Mouse (Mus musculus) MEL (cell line): ENCODE data around the gene Inmt. TPM values are rescaled to one million over a fixed set of nuclear protein-coding genes. Genes with fewer than 3 reads are reported as not detected.
A peak's percentile ranks its signal among the peaks of the same experiment; 100 is the strongest.

Experiments used
- DNase-seq: peaks from one replicate; pipeline ENCODE4 v3.0.0; 2011; ENCODE audit warnings: low read depth, low spot score
- H3K27ac ChIP-seq: 2 replicates; pipeline ENCODE4 v1.5.1; 2012; ENCODE audit warnings: low read depth, mild to moderate bottlenecking, control low read depth, low read length, moderate library complexity; ENCODE audit not compliant: control insufficient read depth
- H3K27me3 ChIP-seq, 2 experiments: fragments of 150-350 bp in 1 of 2; sonication (generic) in 1 of 2; 2 replicates each; pipeline ENCODE4 v1.6.1; 2012; ENCODE audit warnings: low read length in 2 of 2, mild to moderate bottlenecking in 2 of 2, improper control_type of control experiment in 1 of 2, moderate library complexity in 1 of 2; ENCODE audit not compliant: insufficient read depth in 2 of 2, control insufficient read depth in 1 of 2
- H3K36me3 ChIP-seq, 2 experiments: 2 replicates each; pipeline ENCODE4 v1.6.1; 2012 to 2014; ENCODE audit warnings: low read length in 2 of 2, improper control_type of control experiment in 1 of 2, inconsistent platforms in 1 of 2, mild to moderate bottlenecking in 1 of 2; ENCODE audit not compliant: insufficient read depth in 2 of 2, control insufficient read depth in 1 of 2
- H3K4me1 ChIP-seq, 2 experiments: fragments of 150-350 bp in 1 of 2; sonication (generic) in 1 of 2; 2 replicates each; pipeline ENCODE4 v1.6.1; 2012; ENCODE audit warnings: low read length in 2 of 2, improper control_type of control experiment in 1 of 2, mild to moderate bottlenecking in 1 of 2; ENCODE audit not compliant: insufficient read depth in 2 of 2, control insufficient read depth in 1 of 2
- H3K4me3 ChIP-seq, 2 experiments: fragments of 150-350 bp in 1 of 2; sonication (generic) in 1 of 2; 2 replicates each; pipeline ENCODE4 v1.5.1; 2012; ENCODE audit warnings: low read depth in 2 of 2, low read length in 2 of 2, mild to moderate bottlenecking in 2 of 2, moderate library complexity in 2 of 2, control low read depth in 1 of 2, improper control_type of control experiment in 1 of 2; ENCODE audit not compliant: control insufficient read depth in 1 of 2, insufficient read depth in 1 of 2
- H3K79me2 ChIP-seq: 2 replicates; pipeline ENCODE4 v1.6.1; 2012; ENCODE audit warnings: mild to moderate bottlenecking, low read length, moderate library complexity; ENCODE audit not compliant: control insufficient read depth, poor library complexity, insufficient read depth
- H3K9ac ChIP-seq: 2 replicates; pipeline ENCODE4 v1.6.1; 2012; ENCODE audit warnings: low read depth, mild to moderate bottlenecking, control low read depth, low read length, moderate library complexity; ENCODE audit not compliant: control insufficient read depth, poor library complexity, severe bottlenecking
- H3K9me3 ChIP-seq: fragments of 150-350 bp; sonication (generic); replicated peaks from 2 replicates; pipeline ENCODE4 v1.6.1; 2012; ENCODE audit warnings: mild to moderate bottlenecking, low read length, improper control_type of control experiment, moderate library complexity; ENCODE audit not compliant: insufficient read depth
- BHLHE40 ChIP-seq: IDR thresholded peaks from 2 replicates; pipeline ENCODE4 v1.6.1; 2012; ENCODE audit warnings: low read depth, mild to moderate bottlenecking, inconsistent platforms, low read length, improper control_type of control experiment, borderline replicate concordance
- CTCF ChIP-seq, 3 experiments: IDR thresholded peaks in 2 of 3; conservative IDR thresholded peaks in 1 of 3; 2 replicates each; pipeline ENCODE4 v1.5.1; 2011 to 2012; ENCODE audit warnings: low read length in 3 of 3, low read depth in 2 of 3, mild to moderate bottlenecking in 2 of 3, improper control_type of control experiment in 1 of 3, inconsistent platforms in 1 of 3, mixed read lengths in 1 of 3, moderate library complexity in 1 of 3; ENCODE audit not compliant: control insufficient read depth in 1 of 3, insufficient read depth in 1 of 3, poor library complexity in 1 of 3, severe bottlenecking in 1 of 3
- E2F4 ChIP-seq: IDR thresholded peaks from 2 replicates; pipeline ENCODE4 v1.6.1; 2011; ENCODE audit warnings: low read depth, low read length, improper control_type of control experiment, borderline replicate concordance
- ELF1 ChIP-seq: IDR thresholded peaks from 2 replicates; pipeline ENCODE4 v1.6.1; 2014; ENCODE audit warnings: low read depth, mild to moderate bottlenecking, inconsistent platforms, low read length, improper control_type of control experiment, moderate library complexity
- JUND ChIP-seq: IDR thresholded peaks from 2 replicates; pipeline ENCODE4 v1.6.1; 2011; ENCODE audit warnings: low read depth, mild to moderate bottlenecking, improper control_type of control experiment, low read length
- MAFK ChIP-seq: IDR thresholded peaks from 2 replicates; pipeline ENCODE4 v1.6.1; 2011; ENCODE audit warnings: low read depth, mild to moderate bottlenecking, low read length, improper control_type of control experiment, borderline replicate concordance
- MAX ChIP-seq: IDR thresholded peaks from 2 replicates; pipeline ENCODE4 v1.6.1; 2011; ENCODE audit warnings: low read length, improper control_type of control experiment
- MEF2A ChIP-seq: IDR thresholded peaks from 2 replicates; pipeline ENCODE4 v1.6.1; 2014; ENCODE audit warnings: low read depth, mild to moderate bottlenecking, inconsistent platforms, low read length, improper control_type of control experiment; ENCODE audit not compliant: poor library complexity, insufficient replicate concordance, severe bottlenecking; ENCODE audit errors: extremely low read depth
- MYC ChIP-seq: IDR thresholded peaks from 2 replicates; pipeline ENCODE4 v1.6.1; 2011; ENCODE audit warnings: low read depth, mild to moderate bottlenecking, low read length, improper control_type of control experiment, moderate library complexity
- NELFE ChIP-seq: IDR thresholded peaks from 2 replicates; pipeline ENCODE4 v1.6.1; 2011; ENCODE audit warnings: low read depth, low read length, improper control_type of control experiment
- POLR2A ChIP-seq, 2 experiments: IDR thresholded peaks; 2 replicates each; pipeline ENCODE4 v1.6.1; 2011 to 2012; ENCODE audit warnings: low read length in 2 of 2, mild to moderate bottlenecking in 2 of 2, control low read depth in 1 of 2, improper control_type of control experiment in 1 of 2, low read depth in 1 of 2, moderate library complexity in 1 of 2; ENCODE audit not compliant: control insufficient read depth in 1 of 2, insufficient read depth in 1 of 2, poor library complexity in 1 of 2
- POLR2AphosphoS5 ChIP-seq: IDR thresholded peaks from 2 replicates; pipeline ENCODE4 v1.6.1; 2012; ENCODE audit warnings: low read depth, borderline replicate concordance, mild to moderate bottlenecking, inconsistent platforms, low read length, moderate library complexity, mixed read lengths
- RCOR1 ChIP-seq: IDR thresholded peaks from 2 replicates; pipeline ENCODE4 v1.6.1; 2012; ENCODE audit warnings: low read depth, mild to moderate bottlenecking, inconsistent platforms, low read length, improper control_type of control experiment
- SIN3A ChIP-seq: IDR thresholded peaks from 2 replicates; pipeline ENCODE4 v1.6.1; 2012; ENCODE audit warnings: low read length, improper control_type of control experiment, inconsistent platforms
- SMC3 ChIP-seq: IDR thresholded peaks from 2 replicates; pipeline ENCODE4 v1.6.1; 2011; ENCODE audit warnings: low read depth, low read length, improper control_type of control experiment
- TBP ChIP-seq: IDR thresholded peaks from 2 replicates; pipeline ENCODE4 v1.8.0; 2011; ENCODE audit warnings: low read depth, low read length, improper control_type of control experiment
- UBTF ChIP-seq: IDR thresholded peaks from 2 replicates; pipeline ENCODE4 v1.6.1; 2012; ENCODE audit warnings: low read depth, mild to moderate bottlenecking, inconsistent platforms, low read length, improper control_type of control experiment, moderate library complexity, borderline replicate concordance; ENCODE audit not compliant: insufficient read depth
- USF1 ChIP-seq: IDR thresholded peaks from 2 replicates; pipeline ENCODE4 v1.6.1; 2014; ENCODE audit warnings: low read depth, mild to moderate bottlenecking, inconsistent platforms, low read length, improper control_type of control experiment, moderate library complexity
- USF2 ChIP-seq, 2 experiments: IDR thresholded peaks; 2 replicates each; pipeline ENCODE4 v1.6.1; 2011 to 2012; ENCODE audit warnings: improper control_type of control experiment in 2 of 2, low read length in 2 of 2, borderline replicate concordance in 1 of 2, inconsistent platforms in 1 of 2, low read depth in 1 of 2, mild to moderate bottlenecking in 1 of 2; ENCODE audit not compliant: insufficient read depth in 1 of 2
- ZC3H11A ChIP-seq: IDR thresholded peaks from 2 replicates; pipeline ENCODE4 v1.6.1; 2012; ENCODE audit warnings: low read depth, mild to moderate bottlenecking, inconsistent platforms, low read length, improper control_type of control experiment
- ZMIZ1 ChIP-seq: IDR thresholded peaks from 2 replicates; pipeline ENCODE4 v1.6.1; 2012; ENCODE audit warnings: low read depth, mild to moderate bottlenecking, inconsistent platforms, low read length, improper control_type of control experiment, moderate library complexity
- ZNF384 ChIP-seq: IDR thresholded peaks from 2 replicates; pipeline ENCODE4 v1.6.1; 2012; ENCODE audit warnings: low read depth, mild to moderate bottlenecking, inconsistent platforms, low read length, improper control_type of control experiment
- polyA plus RNA-seq, 2 experiments: library from polyadenylated mRNA; stranded (reverse) in 1 of 2; unstranded in 1 of 2; fragments of >175 nt in 1 of 2; fragments of >200 nt in 1 of 2; gene quantifications; 2 replicates each; pipeline versions ENCODE4 v1.2.1 to v1.2.4; 2012; ENCODE audit warnings: low replicate concordance in 2 of 2, low read depth in 1 of 2; ENCODE audit not compliant: insufficient read length in 2 of 2, insufficient read depth in 1 of 2, missing spikeins in 1 of 2
- total RNA-seq: library from RNA; depleted of rRNA; stranded (reverse); fragments of 300-350 nt; gene quantifications from 2 replicates; pipeline ENCODE4 v1.2.3, GENCODE M21; 2012

Gene Inmt
- total and polyA plus RNA-seq, 3 experiments = 0.11 to 0.42 TPM; not detected in 1

DNA sequence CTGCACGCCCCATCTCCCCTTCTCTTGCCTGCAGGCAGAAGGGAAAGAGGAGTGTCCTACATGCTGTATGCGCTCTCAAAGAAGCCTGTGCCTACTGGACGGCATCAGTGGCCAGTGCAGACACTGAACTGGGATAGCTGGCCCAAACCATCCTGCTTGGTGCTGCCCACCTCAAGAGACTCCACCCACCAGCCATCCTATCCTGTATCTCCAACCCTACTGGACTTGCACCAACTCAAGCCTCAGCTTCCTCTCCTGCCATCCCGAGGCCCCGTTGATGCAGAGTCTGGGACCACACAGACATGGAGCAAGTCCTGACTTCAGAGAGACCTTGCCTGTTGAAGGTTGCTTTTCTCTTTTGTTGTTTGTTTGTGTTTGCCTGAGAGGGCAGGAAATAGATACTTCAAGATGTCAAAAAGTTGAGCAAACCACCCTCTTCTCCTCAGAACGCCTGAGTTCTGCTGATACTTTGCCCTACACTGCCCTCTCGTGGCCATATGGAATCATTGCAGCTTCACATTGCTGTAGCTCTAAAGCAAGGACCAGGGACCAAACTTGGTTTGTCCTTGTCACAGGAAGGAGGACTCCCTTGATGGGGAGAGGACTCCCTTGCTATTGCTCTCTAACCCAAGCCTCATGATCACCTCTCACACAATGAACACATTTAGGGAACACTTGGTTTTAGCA lies 7.9 kb downstream of the Inmt start (continued):
- TF ChIP-seq MEF2A (no peak), ELF1 (no peak), SIN3A (peak; percentile 50), SMC3 (peak; percentile 91), USF2 (IDR thresholded peaks at IDR 0.05; ENCODE audit: borderline replicate concordance in 1 of 2, insufficient read depth in 1 of 2, low read depth in 1 of 2, low read length in 2 of 2) (no peak), POLR2AphosphoS5 (no peak), ZC3H11A (peak; percentile 91), UBTF (no peak), BHLHE40 (no peak)

- H3K27ac ChIP-seq = no peak overlapping the region
- no peaks in the 10 kb centered on the region; a peak in 1 of 4 replicates for H3K36me3 ChIP-seq
- TF ChIP-seq ZNF384 (no peak), MYC (no peak), ZMIZ1 (no peak), USF1 (no peak), E2F4 (no peak), MAFK (no peak), POLR2A (IDR thresholded peaks at IDR 0.05; ENCODE audit: control insufficient read depth in 1 of 2, insufficient read depth in 1 of 2, low read depth in 1 of 2, low read length in 2 of 2, poor library complexity in 1 of 2) (no peak)
- no peak overlapping the region for H3K4me3 ChIP-seq
- H3K9ac ChIP-seq = no peak overlapping the region
- H3K4me1 ChIP-seq = no peaks in the 10 kb centered on the region; a peak in 1 of 4 replicates
- H3K9me3 ChIP-seq = no peaks in the 10 kb centered on the region
- peaks cover 0 to 2% of the 10 kb centered on the region in 2 experiments; a peak in 1 of 4 replicates for H3K27me3 ChIP-seq
- H3K79me2 ChIP-seq = no peaks in the 10 kb centered on the region
- DNase-seq = no peak
Measured at GRCm38 (mm10) chr6:55163046-55163584, 11.7 kb downstream of the Inmt start.

DNA sequence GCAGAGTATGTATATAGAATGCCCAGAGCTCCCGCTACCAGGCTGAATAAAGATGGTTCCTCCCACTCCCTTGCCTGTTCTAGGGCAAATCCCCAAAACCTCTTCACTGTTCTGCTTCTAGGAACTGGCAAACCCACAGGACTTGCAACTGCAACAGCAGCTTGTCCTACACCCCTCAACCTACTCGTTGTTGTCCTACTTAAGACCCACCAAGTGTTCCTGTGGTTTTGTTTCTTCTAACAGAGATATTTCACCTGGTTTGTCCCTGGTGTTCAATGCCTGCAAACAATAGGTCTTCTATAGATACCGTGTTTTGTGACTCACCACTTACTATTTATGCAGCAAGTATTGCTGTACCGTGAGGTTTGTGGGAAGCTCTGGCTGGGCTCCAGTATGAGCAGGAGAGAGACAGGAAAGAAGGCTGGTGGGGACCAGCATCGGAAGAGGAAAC lies 13.5 kb downstream of the Inmt start:
- no peak for DNase-seq
- no peaks in the 10 kb centered on the region for H3K4me1 ChIP-seq
- no peaks in the 10 kb centered on the region for H3K9me3 ChIP-seq
- H3K9ac ChIP-seq = no peak overlapping the region
- no peaks in the 10 kb centered on the region for H3K36me3 ChIP-seq
- no peak overlapping the region for H3K4me3 ChIP-seq
- no peak overlapping the region for H3K27ac ChIP-seq
- peaks cover 0 to 2% of the 10 kb centered on the region in 2 experiments; a peak in 1 of 4 replicates for H3K27me3 ChIP-seq
- H3K79me2 ChIP-seq = no peaks in the 10 kb centered on the region
- TF ChIP-seq POLR2AphosphoS5 = no peak
- TF ChIP-seq UBTF = no peak
- TF ChIP-seq USF1 = no peak
- TF ChIP-seq SIN3A = no peak
- no peak for TF ChIP-seq JUND
- TF ChIP-seq RCOR1 = no peak
- no peak for TF ChIP-seq E2F4
- TF ChIP-seq NELFE = no peak
- no peak for TF ChIP-seq CTCF (IDR thresholded peaks at IDR 0.05 in 2 of 3, conservative IDR thresholded peaks at IDR 0.05 in 1 of 3; ENCODE audit: control insufficient read depth in 1 of 3, insufficient read depth in 1 of 3, low read depth in 2 of 3, low read length in 3 of 3, poor library complexity in 1 of 3, severe bottlenecking in 1 of 3)
- TF ChIP-seq TBP = no peak
- no peak for TF ChIP-seq MAX
- no peak for TF ChIP-seq USF2 (IDR thresholded peaks at IDR 0.05; ENCODE audit: borderline replicate concordance in 1 of 2, insufficient read depth in 1 of 2, low read depth in 1 of 2, low read length in 2 of 2)
